Mouse (Mus musculus) cerebellum, adult 2 months (tissue): ENCODE measurements around the gene Nell1.

Source experiments
- CTCF ChIP-seq: fragments of 200-500 bp; IDR thresholded peaks from 2 replicates; pipeline ENCODE4 v1.5.1; 2011; ENCODE audit warnings: low read depth, mild to moderate bottlenecking, control low read depth, low read length, moderate library complexity, borderline replicate concordance; ENCODE audit not compliant: insufficient read depth
- POLR2A ChIP-seq: fragments of 200-500 bp; IDR thresholded peaks from 2 replicates; pipeline ENCODE4 v1.6.1; 2011; ENCODE audit warnings: low read length, control low read depth, borderline replicate concordance; ENCODE audit not compliant: insufficient read depth

DNA sequence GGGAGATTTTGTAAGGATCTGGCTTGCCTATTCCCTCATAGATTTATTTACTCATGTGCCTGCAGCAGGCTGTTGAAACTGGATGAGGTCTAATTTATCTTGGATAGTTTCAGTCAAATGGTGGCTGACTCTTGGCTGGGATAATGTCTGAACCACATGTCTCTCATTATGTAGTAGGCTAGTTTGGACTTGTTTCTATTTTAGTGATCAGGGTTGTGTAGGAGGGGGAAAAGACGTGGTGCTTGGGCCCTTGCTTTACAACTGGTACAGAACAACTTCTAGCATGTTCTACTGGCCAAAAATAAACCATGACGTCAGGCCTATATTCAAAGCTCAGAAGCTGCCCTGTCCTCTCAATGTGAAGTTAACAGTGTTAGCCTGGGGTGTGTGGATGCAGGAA lies 230.6 kb downstream of the Nell1 start:
- TF ChIP-seq POLR2A (no peak), CTCF (no peak)
